Mouse (Mus musculus) lung, postnatal 0 days (tissue): Measurements from ENCODE around the gene Dnajc3.

Experiments used
- CTCF ChIP-seq: IDR thresholded peaks from 2 replicates; pipeline ENCODE4 v1.5.1; 2016; ENCODE audit warnings: antibody characterized with exemption, mild to moderate bottlenecking
- EP300 ChIP-seq: IDR thresholded peaks from 2 replicates; pipeline ENCODE4 v1.6.1; 2016; ENCODE audit warnings: antibody characterized with exemption, mild to moderate bottlenecking, control low read depth

DNA sequence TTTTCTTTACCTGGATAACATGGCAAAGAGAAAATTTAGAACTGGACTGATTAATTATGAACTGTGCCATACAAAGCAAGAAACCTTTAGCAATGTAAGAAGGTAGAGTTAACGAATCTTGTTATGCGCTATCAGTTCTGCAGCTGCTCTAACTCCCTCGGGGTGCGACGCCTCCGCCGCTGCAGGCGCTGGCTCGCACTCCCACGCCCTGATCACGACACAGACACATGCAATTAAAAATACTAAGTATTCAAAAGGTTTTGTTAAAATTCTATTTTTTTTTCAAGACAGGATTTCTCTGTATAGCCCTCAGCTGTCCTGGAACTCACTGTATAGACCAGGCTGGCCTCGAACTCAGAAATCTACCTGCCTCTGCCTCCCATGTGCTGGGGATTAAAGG, 75.8 kb downstream of the Dnajc3 start:
- TF ChIP-seq CTCF, result no peak
- TF ChIP-seq EP300, result no peak
